Mouse (Mus musculus) urinary bladder, postnatal 14 days (tissue): ENCODE measurements around the gene Sertad1.
"Not testable (repeated sequence)": the region's sequence is repeated elsewhere in the genome, so short reads cannot be mapped to it uniquely, and the experiment has no call there.

Experiments used
- DNase-seq: peaks from one replicate; pipeline ENCODE4 v3.0.0; 2021; ENCODE audit warnings: low spot score

Gene Sertad1

DNA sequence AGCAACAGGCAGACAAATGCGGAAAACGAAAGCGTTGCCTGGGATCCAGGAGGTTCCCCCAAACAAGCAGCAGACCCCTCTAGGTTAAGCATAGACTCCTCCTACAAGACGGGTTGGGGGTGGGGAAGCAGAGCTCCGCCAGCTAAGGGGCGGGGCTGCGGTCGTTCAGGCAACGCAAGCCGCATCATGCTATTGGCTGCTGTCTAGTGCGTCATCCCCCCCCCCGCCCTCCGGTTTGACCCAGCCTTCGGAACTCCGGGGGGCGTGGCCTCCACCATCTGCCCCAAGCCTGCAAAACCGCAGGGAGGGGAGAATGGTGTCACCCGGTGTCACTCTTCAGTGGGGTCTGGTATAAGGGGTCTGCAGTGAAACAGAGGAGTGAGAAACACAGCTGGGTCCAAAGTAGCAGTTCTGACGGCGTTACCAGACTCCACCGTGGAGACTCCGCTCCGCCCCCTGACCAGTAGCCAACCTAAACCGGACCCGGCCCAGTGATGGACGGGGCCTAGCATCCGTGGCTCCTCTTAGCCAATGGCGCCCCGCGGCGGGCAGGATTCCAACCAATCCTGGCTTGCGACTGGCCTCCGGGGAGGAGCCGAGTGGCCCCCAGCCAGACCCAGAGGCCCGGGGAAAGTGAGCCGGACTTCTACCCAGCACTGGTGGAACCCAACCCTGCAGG is 13.4 kb upstream of the Sertad1 start, which contains the start of gene Sertad3:
Gene Sertad3, plus strand, starts transcription at position 613 of the 679 bp plus-strand sequence.
- DNase-seq = peak; percentile 100

DNA sequence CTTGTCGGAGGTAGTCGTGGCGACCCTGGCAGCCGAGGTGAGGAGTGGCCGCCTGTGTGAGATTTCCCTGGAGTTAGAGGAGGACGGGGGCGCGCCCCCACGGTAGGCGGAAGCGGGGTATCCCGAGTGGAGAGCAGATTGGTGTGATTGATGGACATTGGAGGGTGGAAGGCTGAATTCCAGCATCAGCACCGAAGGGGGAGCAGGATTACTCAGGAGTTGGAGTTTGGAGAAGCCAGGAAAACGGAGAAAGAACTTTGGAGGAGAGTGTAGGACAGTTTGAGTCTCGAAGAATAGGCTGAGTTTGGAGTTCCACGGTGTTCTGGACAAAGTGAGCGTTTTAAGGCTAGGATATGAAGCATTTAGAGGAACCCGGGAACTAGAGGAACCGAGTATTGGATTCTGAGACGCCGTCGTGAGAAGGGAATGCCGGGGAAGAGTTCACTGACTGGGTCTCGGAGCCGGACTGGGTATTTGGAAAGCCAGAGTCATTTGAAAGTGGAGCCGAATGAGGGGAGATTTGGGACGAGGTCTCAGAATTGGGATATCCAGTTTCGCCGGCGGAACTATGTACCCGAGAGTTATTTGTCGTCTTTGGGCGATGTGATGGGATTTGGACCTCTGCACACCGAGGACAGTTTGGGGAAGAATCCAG is 12.7 kb upstream of the Sertad1 start:
- no peak for DNase-seq

DNA sequence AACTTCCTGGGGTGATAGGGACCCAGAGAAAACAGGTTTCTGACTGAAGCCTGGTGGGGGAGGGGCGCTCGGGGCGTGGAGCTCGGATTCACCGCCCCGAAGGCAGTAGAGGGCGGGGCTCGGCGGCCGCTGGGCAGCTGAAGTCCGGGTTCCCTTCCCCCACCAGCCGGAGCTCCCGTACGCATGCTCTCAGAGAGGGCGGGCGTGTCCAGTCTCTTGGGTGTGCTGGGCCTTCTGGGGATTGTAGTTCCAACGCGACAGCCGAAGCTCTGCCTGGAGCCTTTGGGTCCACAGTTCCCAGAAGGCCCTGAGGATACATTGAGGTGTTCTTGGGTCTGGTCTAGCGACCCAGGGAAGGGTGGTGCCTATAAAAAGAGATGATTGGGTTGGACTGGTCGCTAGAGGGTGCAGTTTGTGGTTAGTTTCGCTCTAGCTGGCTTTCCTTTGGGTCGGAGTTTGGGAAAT is 12.2 kb upstream of the Sertad1 start:
- DNase-seq = peak; percentile 99

DNA sequence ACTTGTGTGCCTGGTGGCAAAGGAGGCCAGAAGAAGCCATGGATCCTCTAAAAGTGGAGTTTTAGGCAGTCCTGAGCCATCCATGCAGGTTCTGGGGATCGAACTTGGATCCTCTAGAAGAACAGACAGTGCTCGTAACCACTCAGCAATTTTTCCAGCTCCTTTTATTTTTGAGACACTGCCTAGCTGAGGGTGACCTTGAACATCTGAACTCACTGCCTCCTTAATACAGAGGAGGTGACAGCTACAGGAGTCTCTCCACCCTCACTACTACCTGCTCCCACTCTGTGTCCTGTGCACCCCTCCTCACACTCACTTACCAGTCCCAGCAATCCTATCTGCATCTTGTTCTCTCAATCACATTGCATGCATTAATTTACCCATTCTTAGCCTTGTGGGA is 11.1 kb upstream of the Sertad1 start:
- DNase-seq = no peak

DNA sequence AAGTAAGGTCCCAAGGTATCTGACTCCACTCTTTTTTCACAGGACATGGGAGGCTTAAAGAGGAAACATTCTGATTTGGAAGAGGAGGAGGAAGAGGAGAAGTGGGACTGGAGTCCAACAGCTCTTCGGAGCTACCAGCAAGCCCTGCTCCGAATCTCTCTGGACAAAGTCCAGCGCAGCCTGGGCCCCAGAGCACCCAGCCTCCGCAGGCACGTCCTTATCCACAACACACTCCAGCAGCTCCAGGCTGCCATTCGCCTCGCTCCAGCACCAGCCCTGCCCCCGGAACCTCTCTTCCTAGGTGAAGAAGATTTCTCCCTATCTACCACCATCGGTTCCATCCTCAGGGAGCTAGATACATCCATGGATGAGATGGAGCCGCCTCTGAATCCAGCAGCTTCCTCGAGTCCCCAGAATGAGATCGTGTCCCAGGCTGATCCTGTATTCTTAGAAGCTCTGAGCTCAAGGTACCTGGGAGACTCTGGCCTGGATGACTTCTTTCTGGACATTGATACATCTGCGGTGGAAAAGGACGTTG is 10.5 kb upstream of the Sertad1 start:
- no peak for DNase-seq

DNA sequence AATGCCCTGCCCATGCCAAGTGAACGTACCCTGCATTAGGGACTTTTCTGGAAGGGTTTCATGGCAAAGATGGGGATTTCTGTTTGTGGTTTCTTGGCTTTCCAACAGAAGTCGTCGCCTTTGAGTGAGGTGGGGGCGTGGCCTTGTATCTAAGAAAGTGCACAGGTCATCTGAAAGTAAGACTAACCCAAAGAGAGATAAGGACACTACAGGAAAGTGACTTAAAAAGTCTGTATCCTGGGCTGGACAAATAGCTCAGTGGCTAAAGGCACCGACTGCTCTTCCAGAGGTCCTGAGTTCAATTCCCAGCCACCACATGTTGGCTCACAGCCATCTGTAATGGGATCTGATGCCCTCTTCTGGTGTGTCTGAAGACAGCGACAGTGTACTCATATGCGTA is 8.1 kb upstream of the Sertad1 start:
- DNase-seq = no peak

DNA sequence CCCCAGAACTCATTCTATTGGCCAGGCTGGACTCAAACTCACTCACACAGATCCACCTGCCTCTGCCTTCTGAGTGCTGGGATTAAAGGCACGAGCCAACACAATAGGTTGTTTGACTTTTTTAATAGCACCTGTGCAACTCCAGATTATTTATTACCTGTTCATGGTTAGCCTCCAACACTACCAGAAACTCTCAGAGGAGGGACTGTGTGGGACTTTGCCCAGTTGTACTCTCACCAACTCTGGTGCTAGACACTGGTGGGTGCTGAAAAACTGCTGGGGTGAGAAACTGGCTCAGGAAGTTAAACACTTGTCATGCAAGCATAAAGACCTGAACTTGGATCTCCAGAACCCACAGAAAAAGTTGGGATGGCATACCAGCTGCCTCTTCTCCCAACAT is 7.0 kb upstream of the Sertad1 start:
- DNase-seq = no peak

DNA sequence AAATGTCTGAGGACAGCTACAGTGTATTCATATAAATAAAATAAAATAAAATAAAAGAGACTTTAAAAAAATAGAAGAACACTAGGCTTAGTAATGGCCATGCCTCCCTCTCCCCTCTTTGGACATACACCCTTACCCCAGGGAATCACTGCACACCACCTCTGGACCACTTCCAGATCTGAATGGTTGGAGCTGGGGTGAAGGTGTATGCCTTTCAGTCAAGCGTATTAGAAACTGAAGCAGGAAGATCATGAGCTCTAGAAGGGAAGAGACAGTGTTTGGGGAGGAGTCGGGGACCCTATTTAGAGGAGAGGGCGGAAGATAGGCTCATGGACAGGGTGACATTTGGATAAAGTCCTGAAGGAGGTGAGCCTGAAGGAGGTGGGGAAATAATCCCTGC is 6.2 kb upstream of the Sertad1 start:
- no peak for DNase-seq

DNA sequence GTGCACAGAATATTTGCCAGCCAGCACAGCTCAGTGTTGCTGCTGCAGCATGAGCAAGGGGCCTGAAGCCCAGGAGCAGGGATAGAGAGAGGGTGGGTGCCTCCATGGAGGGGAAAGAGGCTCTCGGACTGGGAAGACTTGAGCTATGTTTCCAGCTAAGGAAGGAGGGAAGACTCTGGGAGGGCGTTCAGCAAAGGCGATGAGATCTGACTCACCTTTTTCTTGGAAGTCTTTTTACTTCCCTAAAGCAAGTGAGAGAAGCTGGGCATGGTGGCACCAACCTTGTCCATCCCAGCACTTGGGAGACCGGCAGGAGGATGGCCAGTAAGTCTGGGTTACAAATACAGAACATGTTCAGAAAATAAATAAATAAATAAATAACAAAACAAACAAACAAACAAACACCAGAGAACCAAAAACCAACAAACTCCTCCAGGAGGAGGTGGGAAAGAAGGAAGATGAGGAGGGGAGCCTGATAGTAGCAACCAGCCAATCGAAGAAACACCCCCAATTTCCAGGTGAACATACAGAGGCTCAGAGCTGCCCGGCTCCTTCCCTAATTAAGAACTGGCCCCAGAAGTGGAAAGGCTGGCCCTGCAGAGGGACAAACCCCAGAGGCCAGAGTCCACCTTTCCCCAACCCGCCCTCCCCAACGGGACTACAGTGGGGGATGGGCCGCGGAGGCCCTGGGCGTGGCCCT is 5.6 kb upstream of the Sertad1 start:
- DNase-seq = no peak

DNA sequence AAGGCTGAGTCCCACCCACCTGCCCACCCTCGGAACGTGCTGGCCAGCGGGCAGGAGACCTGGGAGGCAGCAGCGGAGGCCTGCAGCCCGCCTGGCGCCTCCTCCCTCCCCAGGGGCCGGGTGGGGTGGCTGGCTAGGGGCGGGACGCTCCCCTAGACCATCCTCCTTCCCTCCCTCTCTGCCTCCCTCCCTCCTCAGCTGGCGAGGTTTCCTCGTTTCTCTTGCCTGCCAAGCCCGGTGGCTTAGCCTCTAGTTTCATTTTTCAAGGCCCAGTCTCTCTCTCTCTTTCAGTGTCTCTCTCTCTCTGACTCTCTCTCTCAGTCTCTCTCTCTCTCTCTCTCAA is 5.1 kb upstream of the Sertad1 start:
- peak; percentile 93 for DNase-seq

DNA sequence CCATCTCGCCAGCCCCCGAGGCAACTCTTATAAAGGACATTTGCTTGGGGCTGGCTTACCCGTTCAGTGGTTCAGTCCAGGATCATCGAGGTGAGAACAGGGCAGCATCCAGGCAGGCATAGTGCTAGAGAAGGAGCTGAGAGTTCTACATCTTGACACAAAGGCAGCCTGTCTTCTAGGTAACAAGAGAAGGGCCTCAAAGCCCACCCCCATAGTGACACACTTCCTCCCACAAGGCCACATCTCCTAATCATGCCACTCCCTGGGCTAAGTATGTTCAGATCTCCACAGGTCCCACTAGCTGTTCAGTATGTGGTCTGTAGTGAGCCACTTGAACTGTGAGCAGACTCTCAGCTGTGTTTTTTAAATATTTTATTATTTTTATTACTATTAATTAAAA is 2.9 kb upstream of the Sertad1 start:
- no peak for DNase-seq

DNA sequence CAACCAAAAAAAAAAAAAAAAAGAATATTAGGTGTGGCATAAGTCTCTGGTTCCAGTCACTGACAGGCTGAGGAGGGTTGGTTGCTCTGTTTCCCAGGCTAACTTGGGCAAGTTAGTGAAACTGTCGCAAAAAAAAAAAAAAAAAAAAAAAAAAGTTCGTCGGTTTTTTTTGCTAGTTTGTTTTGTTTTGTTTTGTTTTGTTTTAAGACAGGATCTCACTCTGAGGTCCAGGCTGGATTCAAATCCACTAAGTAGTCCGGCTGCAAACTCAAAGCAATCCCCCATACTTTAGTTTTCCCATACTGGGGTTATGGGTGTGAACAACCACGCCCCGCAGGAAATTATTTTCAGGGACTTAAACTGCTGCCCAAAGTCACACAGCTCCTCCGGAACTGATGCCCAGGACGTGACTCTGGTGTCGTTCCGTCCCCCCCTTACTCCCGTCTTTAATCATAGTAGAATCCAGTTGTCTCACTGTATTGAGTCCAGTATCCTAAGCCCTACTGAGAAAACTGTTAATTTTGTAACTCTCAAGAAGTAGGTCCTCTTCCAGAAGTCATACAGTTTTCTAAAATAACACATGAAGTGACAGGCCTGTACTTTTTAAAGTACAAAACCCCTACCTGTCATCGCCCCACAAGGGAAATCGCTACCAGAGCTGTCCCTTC is 474 bp upstream of the Sertad1 start:
- DNase-seq = no peak

DNA sequence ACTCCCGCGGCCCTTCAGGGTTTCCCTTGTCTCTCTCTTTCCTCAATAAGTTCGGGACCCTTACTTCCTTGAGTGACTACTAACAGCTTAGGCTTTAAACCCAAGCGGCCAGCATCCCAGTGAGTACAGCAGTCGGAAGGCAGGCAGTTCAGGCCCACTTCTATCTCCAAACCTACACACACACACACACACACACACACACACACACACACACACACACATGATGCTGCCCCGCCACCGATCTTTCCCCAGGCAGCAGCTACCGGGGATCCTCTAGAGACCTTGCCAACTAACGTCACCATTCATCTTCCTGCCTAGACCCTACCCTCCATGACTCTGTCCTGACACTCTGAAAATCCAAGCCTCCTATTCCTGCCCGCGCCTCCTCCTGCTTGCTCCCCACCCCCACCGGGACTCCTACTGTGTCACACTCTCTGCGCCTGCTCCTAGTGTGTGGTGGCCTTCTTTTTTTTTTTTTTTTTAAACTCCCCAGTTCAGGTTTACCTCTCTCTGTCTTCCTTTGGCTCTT is 1.1 kb downstream of the Sertad1 start:
- DNase-seq = peak; percentile 80

DNA sequence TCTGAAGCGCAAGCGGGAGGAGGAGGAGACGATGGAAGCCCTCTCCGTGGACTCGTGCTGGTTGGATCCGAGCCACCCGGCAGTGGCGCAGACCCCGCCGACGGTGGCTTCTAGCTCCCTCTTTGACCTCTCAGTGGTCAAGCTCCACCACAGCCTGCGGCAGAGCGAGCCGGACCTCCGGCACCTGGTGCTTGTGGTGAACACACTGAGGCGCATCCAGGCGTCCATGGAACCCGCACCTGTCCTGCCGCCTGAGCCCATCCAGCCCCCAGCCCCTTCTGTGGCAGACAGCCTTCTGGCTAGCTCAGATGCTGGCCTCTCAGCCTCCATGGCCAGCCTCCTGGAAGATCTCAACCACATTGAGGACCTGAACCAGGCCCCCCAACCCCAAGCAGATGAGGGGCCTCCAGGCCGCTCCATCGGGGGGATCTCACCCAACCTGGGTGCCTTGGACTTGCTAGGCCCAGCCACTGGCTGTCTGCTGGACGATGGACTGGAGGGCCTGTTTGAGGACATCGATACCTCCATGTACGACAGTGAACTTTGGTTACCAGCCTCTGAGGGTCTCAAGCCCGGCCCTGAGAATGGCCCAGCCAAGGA is 2.7 kb downstream of the Sertad1 start:
- DNase-seq = no peak

DNA sequence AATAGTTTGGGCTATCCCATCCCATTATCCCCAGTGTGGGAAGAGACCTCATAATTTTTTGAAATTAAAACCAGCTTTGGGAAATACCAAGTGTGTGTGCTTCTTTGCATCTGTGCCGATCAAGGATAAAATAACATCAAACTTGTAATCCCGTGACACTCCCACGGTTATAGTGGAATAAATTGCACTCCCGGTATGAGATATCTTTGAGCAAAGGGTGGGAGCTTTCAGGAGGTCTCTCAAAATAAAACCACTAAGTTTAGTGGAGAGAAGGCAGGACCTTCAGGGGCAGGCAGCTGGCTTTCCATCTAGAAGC is 3.5 kb downstream of the Sertad1 start:
- DNase-seq = no peak

DNA sequence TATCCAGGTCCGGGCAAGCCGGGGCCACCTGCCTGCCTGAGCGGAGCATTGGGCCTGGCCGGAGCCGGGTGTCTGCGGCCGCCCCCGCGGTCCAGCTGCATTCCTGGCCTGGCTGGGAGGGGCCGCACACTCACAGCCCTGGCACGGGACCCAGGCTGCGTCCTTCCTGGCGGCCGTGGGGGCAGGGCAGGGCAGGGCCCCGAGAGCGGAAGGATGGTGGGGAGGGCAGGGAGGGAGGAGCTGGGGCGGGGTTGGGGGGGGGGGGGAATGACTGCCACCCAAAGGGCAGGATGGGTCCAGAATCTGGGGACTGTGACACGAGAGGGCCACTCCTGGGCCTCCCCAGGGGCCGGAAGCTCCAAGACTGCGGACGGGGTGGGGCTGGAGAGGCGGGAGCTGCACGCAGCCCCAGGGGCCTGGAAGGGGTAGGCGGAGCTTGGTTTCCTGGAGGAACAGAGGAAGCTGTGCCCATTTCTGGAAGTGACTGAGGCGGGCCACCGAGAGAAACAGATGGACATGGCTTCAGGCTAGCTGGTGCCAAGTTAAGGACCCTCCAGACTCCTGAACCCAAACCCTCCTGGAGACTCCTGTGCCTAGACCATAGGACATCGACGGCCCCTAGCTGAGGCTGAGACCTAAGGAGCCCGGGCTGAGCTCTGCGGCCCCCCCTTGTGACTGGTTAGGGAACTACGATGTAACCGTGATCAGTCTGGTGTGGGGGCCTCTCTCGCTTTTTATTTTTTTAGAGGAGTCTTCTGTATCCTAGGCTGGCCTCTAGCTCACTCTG is 4.0 kb downstream of the Sertad1 start:
- peak; percentile 97 for DNase-seq

DNA sequence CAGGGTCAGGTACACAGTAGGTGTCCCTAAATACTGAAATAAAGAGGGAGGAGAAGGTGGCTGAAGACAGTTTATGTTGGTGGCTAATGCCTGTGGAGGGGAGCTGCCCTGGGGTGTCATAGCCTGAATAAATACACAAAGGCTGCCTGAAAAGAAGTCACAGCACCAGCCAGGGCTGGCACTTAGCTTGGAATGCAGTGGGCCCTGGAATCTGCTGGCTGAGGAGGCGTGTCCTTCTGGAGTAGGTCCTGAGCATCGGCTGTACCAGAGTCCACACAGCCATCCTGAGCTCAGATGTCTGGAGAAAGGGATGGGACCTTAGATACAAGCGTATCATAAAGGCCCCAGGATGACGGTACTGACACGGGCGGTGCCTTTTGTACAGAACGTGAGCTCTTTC is 5.1 kb downstream of the Sertad1 start:
- DNase-seq = no peak

DNA sequence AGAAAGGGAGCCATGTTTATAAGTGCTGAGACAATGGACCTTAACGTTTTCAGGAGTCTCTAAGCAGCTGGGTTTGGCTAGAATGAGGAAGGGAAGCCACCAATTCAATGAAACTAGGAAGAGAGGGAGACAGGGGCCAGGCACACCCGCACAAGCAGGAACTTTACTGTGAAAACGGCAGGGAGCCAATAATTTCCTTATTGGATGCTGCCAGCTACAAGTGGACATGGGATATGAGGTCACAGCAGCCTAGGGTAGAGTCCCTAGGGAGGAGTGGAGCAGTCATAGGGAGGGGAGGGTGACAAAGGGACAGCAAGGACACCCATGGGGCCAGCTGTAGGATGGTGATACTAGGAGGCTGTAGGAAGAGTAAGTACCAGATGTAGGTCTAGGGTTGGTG is 6.3 kb downstream of the Sertad1 start:
- no peak for DNase-seq

DNA sequence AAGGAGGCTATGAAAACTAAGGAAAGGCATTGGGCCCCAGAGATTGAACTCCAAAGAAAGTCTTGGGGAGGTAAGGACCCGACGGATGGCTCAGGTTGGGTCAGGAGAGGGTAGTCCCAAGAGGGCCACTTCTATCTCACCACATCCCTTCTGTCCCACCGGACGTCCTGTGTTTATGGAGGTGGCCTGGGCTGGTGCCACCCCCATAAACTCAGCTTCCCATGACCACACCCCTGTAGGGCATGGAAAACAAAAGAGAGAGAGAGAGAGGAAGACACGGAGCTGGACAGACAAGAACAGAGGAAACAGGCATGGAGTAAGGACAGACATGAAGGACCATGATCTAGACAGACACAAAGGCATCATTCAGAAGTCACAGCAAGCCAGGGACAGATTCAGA is 6.7 kb downstream of the Sertad1 start:
- no peak for DNase-seq

DNA sequence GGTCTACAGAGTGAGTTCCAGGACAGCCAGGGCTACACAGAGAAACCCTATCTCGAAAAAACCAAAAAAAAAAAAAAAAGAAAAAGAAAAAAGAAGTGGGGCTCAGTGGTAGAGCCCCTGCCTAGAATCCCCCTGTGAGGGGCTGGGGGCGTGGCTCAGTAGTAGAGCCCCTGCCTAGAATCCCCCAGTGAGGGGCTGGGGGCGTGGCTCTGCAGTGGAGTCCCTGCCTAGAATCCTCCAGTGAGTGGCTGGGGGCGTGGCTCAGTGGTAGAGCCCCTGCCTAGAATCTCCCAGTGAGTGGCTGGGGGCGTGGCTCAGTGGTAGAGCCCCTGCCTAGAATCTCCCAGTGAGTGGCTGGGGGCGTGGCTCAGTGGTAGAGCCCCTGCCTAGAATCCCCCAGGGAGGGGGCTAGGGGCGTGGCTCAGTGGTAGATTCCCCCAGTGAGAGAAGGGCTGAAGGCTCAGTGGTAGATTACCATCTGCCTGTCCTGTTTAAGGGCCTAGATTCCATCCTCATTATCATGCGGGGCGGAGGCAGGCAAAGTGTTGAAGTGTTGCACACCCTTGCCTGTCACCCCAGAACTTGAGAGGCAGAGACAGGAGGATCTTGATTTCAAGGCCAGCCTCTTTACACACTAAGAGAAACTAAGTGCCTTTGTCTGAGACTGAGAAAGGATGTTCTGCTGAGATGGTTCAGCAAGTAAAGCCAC is 8.1 kb downstream of the Sertad1 start:
- not testable (repeated sequence) for DNase-seq

DNA sequence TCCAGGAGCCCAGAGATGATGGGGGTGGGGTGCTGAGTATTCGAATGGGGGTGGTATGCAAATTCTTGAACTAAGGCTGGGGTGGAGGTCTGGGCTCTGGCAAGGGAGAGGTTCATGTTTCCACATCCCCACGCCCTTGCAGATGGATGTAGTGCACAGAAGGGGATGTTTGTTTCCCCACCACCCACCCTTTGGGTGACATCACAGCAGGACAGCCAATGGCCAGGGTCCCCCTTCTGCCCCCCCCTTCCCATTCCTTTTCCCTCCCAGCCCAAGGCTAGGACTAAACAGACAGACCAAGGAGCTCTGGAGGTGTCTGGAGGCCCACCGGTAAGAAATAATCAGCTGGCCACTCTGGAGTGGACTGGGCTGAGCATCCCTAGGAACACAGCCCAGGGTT is 12.3 kb downstream of the Sertad1 start, which contains the start of gene Prx:
Gene Prx, plus strand, starts transcription at position 289 of the 400 bp plus-strand sequence.
- no peak for DNase-seq
